ENCODE assay signal across 13 mouse cellular contexts in genomic region chr6:100072261-100072968, GRCm38 (mm10).
DNase-seq lines count a peak whose midpoint lies in the region; ATAC-seq lines count a peak whose summit lies in the region.
"Had no signal": no experiment of that assay in that cellular context is flagged by ENCODE, and none has a peak within 500 bp of the region (broad histone marks: within the 10 kb centered on the region; RNA-seq: fewer than 3 reads in every experiment).

No protein-coding gene starts in this region.

- H3K27me3 ChIP-seq in midbrain, embryonic 14.5 days (ENCODE audit: control insufficient read depth, insufficient read depth, low read length), result no peaks in the 10 kb centered on the region
- H3K27me3 ChIP-seq in midbrain, embryonic 11.5 days (ENCODE audit: control insufficient read depth, insufficient read depth, low read length), result no peaks in the 10 kb centered on the region

- H3K9me3 ChIP-seq in midbrain, embryonic 14.5 days (ENCODE audit: control insufficient read depth, low read length), result no peaks in the 10 kb centered on the region
- no peaks in the 10 kb centered on the region for H3K9me3 ChIP-seq in midbrain, embryonic 11.5 days (ENCODE audit: control insufficient read depth, low read length)
- H3K9me3 ChIP-seq: embryonic facial prominence, embryonic 15.5 days; forebrain, embryonic 12.5 days; stomach, embryonic 15.5 days had no signal

- H3K36me3 ChIP-seq in midbrain, embryonic 14.5 days (ENCODE audit: control insufficient read depth, insufficient read depth, low read length), result no peaks in the 10 kb centered on the region
- no peaks in the 10 kb centered on the region for H3K36me3 ChIP-seq in midbrain, embryonic 11.5 days (ENCODE audit: control insufficient read depth, insufficient read depth, low read length)
- H3K36me3 ChIP-seq: embryonic facial prominence, embryonic 15.5 days; forebrain, embryonic 12.5 days; stomach, embryonic 15.5 days had no signal

- 71% methylated on average over 6 of the region's 6 CpGs for WGBS in midbrain, embryonic 14.5 days
- 75% methylated on average over 6 of the region's 6 CpGs for WGBS in midbrain, embryonic 11.5 days

- peaks cover 13% of the 10 kb centered on the region; the same call in 1 of the 2 replicates for H3K4me1 ChIP-seq in midbrain, embryonic 14.5 days (ENCODE audit: control insufficient read depth, insufficient read depth, low read length)
- H3K4me1 ChIP-seq in midbrain, embryonic 11.5 days (ENCODE audit: control insufficient read depth, insufficient read depth, low read length), result peaks cover 6% of the 10 kb centered on the region

- ATAC-seq in midbrain, embryonic 14.5 days (ENCODE audit: low FRiP score, low TSS enrichment), result no peak
- no peak for ATAC-seq in midbrain, embryonic 11.5 days (ENCODE audit: low FRiP score)
- ATAC-seq: intestine, postnatal 0 days had no signal

- no peak overlapping the region for H3K9ac ChIP-seq in midbrain, embryonic 14.5 days (replicated peaks; ENCODE audit: low read length)
- H3K9ac ChIP-seq in midbrain, embryonic 11.5 days (ENCODE audit: low read length), result no peak overlapping the region
- H3K9ac ChIP-seq: embryonic facial prominence, embryonic 15.5 days; forebrain, embryonic 12.5 days; liver, embryonic 14.5 days; stomach, embryonic 15.5 days had no signal

- DNase-seq in cerebellum, adult 9-10 months, result peak; percentile 30
- no peak for DNase-seq in cerebellum, adult 9-11 months
- peak; percentile 15 for DNase-seq in kidney, postnatal 14 days
- DNase-seq in kidney, adult 8-10 months, result no peak
- DNase-seq in midbrain, embryonic 14.5 days, result peak; percentile 56
- no peak for DNase-seq in midbrain, embryonic 11.5 days (ENCODE audit: low spot score, missing footprints)
- DNase-seq in induced T-regulatory cell, adult 2 months (ENCODE audit: low read depth), result peak; percentile 5
- no peak for DNase-seq in yolk sac, embryonic 10.5 days (ENCODE audit: low spot score)

- H3K4me3 ChIP-seq in midbrain, embryonic 14.5 days (replicated peaks; ENCODE audit: low read depth, low read length), result no peak overlapping the region
- no peak overlapping the region for H3K4me3 ChIP-seq in midbrain, embryonic 11.5 days (ENCODE audit: low read depth, low read length)
- H3K4me3 ChIP-seq: embryonic facial prominence, embryonic 15.5 days; forebrain, embryonic 12.5 days; stomach, embryonic 15.5 days had no signal

- no peak overlapping the region for H3K27ac ChIP-seq in midbrain, embryonic 14.5 days (replicated peaks; ENCODE audit: low read depth, low read length)
- H3K27ac ChIP-seq in midbrain, embryonic 11.5 days (ENCODE audit: low read depth, low read length), result no peak overlapping the region
- H3K27ac ChIP-seq: embryonic facial prominence, embryonic 15.5 days; forebrain, embryonic 12.5 days; liver, embryonic 14.5 days; stomach, embryonic 15.5 days had no signal

- H3K4me2 ChIP-seq in midbrain, embryonic 14.5 days (ENCODE audit: low read length), result no peak overlapping the region
- H3K4me2 ChIP-seq in midbrain, embryonic 11.5 days, result no peak overlapping the region
- H3K4me2 ChIP-seq: embryonic facial prominence, embryonic 15.5 days; forebrain, embryonic 12.5 days; stomach, embryonic 15.5 days had no signal

Comparison
In these comparisons a context has a peak if more than half of its experiments do, and no peak if none do; other contexts are left out.
1. DNase-seq: peak in cerebellum, adult 9-10 months (single experiment), kidney, postnatal 14 days (single experiment), midbrain, embryonic 14.5 days (single experiment) and induced T-regulatory cell, adult 2 months (single experiment); none in cerebellum, adult 9-11 months (single experiment), kidney, adult 8-10 months (0 of 2), midbrain, embryonic 11.5 days (single experiment) and yolk sac, embryonic 10.5 days (single experiment).